ENCODE assay signal across 8 mouse cellular contexts in genomic region chr9:41580611-41581041, GRCm38 (mm10).
DNase-seq lines count a peak whose midpoint lies in the region; ATAC-seq and TF ChIP-seq lines count a peak whose summit lies in the region.

No protein-coding gene starts in this region.

- DNase-seq in 3134 (ENCODE audit: extremely low read depth, insufficient read length, low spot score): peak; percentile 86
- DNase-seq in adrenal gland, postnatal 4 days (ENCODE audit: low spot score in 2 of 2): peak; percentile 10 to 35
- peak; percentile 83 for DNase-seq in forebrain, embryonic 11.5 days (ENCODE audit: low spot score)
- peak; percentile 77 for DNase-seq in layer of hippocampus, adult 9-11 months
- DNase-seq in lung, embryonic 14.5 days: peak; percentile 59
- peak; percentile 61 for DNase-seq in retina, postnatal 1 day

- H3K4me2 ChIP-seq in forebrain, embryonic 11.5 days (ENCODE audit: low read depth, low read length, severe bottlenecking): peak overlapping the region; percentile 58
- peak overlapping the region; percentile 74 for H3K4me2 ChIP-seq in heart, embryonic 14.5 days (ENCODE audit: low read length)
- peak overlapping the region; percentile 80 for H3K4me2 ChIP-seq in lung, embryonic 14.5 days

- H3K27ac ChIP-seq in forebrain, embryonic 11.5 days (ENCODE audit: low read depth, low read length): peak overlapping the region; percentile 96
- peak overlapping the region; percentile 94 to 95 for H3K27ac ChIP-seq in heart, embryonic 14.5 days (replicated peaks in 1 of 2; ENCODE audit: control insufficient read depth in 1 of 2, insufficient read depth in 1 of 2, low read depth in 2 of 2, low read length in 2 of 2)
- peak overlapping the region; percentile 81 for H3K27ac ChIP-seq in lung, embryonic 14.5 days (ENCODE audit: low read depth)

- H3K9ac ChIP-seq in forebrain, embryonic 11.5 days (ENCODE audit: low read length): peak overlapping the region; percentile 95
- H3K9ac ChIP-seq in heart, embryonic 14.5 days (ENCODE audit: low read length): peak overlapping the region; percentile 78
- H3K9ac ChIP-seq in lung, embryonic 14.5 days: peak overlapping the region; percentile 77

- WGBS in forebrain, embryonic 11.5 days: 0% methylated on average over 13 of the region's 13 CpGs
- WGBS in heart, embryonic 14.5 days: under 1% methylated on average over 13 of the region's 13 CpGs
- 0% methylated on average over 13 of the region's 13 CpGs for WGBS in lung, embryonic 14.5 days

- peak; percentile 40; the same call in 1 of the 2 replicates for ATAC-seq in forebrain, embryonic 11.5 days (replicated peaks; ENCODE audit: low FRiP score)
- ATAC-seq in heart, embryonic 14.5 days (ENCODE audit: insufficient number of reproducible peaks, insufficient read depth, low FRiP score, low read depth): 0 out of 2 replicates have a peak, but pooled peaks have one; percentile 38
- peak; percentile 47 for ATAC-seq in lung, embryonic 14.5 days (ENCODE audit: insufficient read depth)
- ATAC-seq in erythroblast, adult 5-6 weeks (replicated peaks; ENCODE audit: low FRiP score, poor library complexity, severe bottlenecking): no peak

- H3K27me3 ChIP-seq in forebrain, embryonic 11.5 days (ENCODE audit: control insufficient read depth, insufficient read depth, low read length): no peaks in the 10 kb centered on the region
- H3K27me3 ChIP-seq in heart, embryonic 14.5 days (ENCODE audit: control insufficient read depth, insufficient read depth, low read length): no peaks in the 10 kb centered on the region
- 0 out of 2 replicates have a peak, but pooled peaks cover 4% of the 10 kb centered on the region for H3K27me3 ChIP-seq in lung, embryonic 14.5 days (ENCODE audit: insufficient read depth, low read length)

- no peaks in the 10 kb centered on the region for H3K9me3 ChIP-seq in forebrain, embryonic 11.5 days (ENCODE audit: control insufficient read depth, low read length)
- H3K9me3 ChIP-seq in heart, embryonic 14.5 days (ENCODE audit: control insufficient read depth, low read length): no peaks in the 10 kb centered on the region
- H3K9me3 ChIP-seq in lung, embryonic 14.5 days (ENCODE audit: low read depth, low read length): no peaks in the 10 kb centered on the region

- no peaks in the 10 kb centered on the region for H3K36me3 ChIP-seq in forebrain, embryonic 11.5 days (ENCODE audit: control insufficient read depth, insufficient read depth, low read length)
- H3K36me3 ChIP-seq in heart, embryonic 14.5 days (ENCODE audit: control insufficient read depth, insufficient read depth, low read length): peaks cover under 1% of the 10 kb centered on the region; the same call in 1 of the 2 replicates
- H3K36me3 ChIP-seq in lung, embryonic 14.5 days (ENCODE audit: insufficient read depth): no peaks in the 10 kb centered on the region

- TF ChIP-seq CTCF in lung, embryonic 14.5 days (IDR thresholded peaks at IDR 0.05; ENCODE audit: low read depth): no peak

- H3K4me3 ChIP-seq in forebrain, embryonic 11.5 days (ENCODE audit: low read depth, low read length): peak overlapping the region; percentile 67
- peak overlapping the region; percentile 54 to 83 for H3K4me3 ChIP-seq in heart, embryonic 14.5 days (ENCODE audit: control insufficient read depth in 1 of 2, insufficient read depth in 1 of 2, low read depth in 1 of 2, low read length in 2 of 2)
- H3K4me3 ChIP-seq in lung, embryonic 14.5 days (ENCODE audit: low read depth, low read length): peak overlapping the region; percentile 55

- peaks cover 14% of the 10 kb centered on the region for H3K4me1 ChIP-seq in forebrain, embryonic 11.5 days (replicated peaks; ENCODE audit: control insufficient read depth, insufficient read depth, low read length)
- peaks cover 6 to 14% of the 10 kb centered on the region in 2 experiments; a peak in 3 of 4 replicates for H3K4me1 ChIP-seq in heart, embryonic 14.5 days (ENCODE audit: control insufficient read depth in 2 of 2, insufficient read depth in 2 of 2, low read length in 2 of 2)
- peaks cover 7% of the 10 kb centered on the region; the same call in 1 of the 2 replicates for H3K4me1 ChIP-seq in lung, embryonic 14.5 days (ENCODE audit: insufficient read depth)

Comparison
In these comparisons a context has a peak if more than half of its experiments do, and no peak if none do; other contexts are left out.
1. DNase-seq: peak in every context shown above with its lines; median percentile 86 in 3134; 83 in forebrain, embryonic 11.5 days; 77 in layer of hippocampus, adult 9-11 months; 61 in retina, postnatal 1 day; 59 in lung, embryonic 14.5 days; 22 in adrenal gland, postnatal 4 days.